Mouse (Mus musculus): ENCODE data around the gene Nfib. TPM values are rescaled to one million over a fixed set of nuclear protein-coding genes. Genes with fewer than 3 reads are reported as not detected.
A peak's percentile ranks its signal among the peaks of the same experiment; 100 is the strongest.

Nfib gene
- polyA plus RNA-seq, 1 experiment = 7.7 TPM

DNA sequence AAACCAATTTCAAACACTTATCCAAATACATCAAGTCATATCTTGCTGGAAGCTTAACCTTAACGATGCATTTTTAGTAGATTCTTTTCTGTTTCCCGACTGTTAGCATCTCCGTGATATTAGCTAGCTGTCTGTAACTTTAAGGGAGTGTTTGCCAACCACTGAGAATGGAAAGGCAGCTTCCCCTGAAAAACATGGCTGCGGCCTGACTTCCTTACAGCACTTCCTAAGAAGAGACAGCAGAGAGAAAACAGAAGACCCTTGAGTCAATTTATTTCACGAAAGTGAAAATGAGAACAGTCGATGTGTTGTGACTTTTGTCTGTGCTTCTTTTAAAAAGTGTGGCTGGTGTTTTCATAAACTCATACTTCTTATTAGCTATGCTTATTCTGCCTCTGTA, 222.3 kb downstream of the Nfib start:
- no peak overlapping the region for H3K4me3 ChIP-seq
- peak overlapping the region; percentile 68 for H3K4me2 ChIP-seq (ENCODE audit: low read depth)
- peaks cover 77% of the 10 kb centered on the region for H3K79me2 ChIP-seq (ENCODE audit: control insufficient read depth, insufficient read depth)
- H3K27me3 ChIP-seq (ENCODE audit: control insufficient read depth, insufficient read depth, insufficient read length) = no peaks in the 10 kb centered on the region
- H3K36me3 ChIP-seq (ENCODE audit: control insufficient read depth, insufficient read depth) = no peaks in the 10 kb centered on the region
- H3ac ChIP-seq (ENCODE audit: control insufficient read depth, insufficient read length) = no peak overlapping the region
- TF ChIP-seq MYOG (IDR thresholded peaks at IDR 0.05; ENCODE audit: control insufficient read depth in 1 of 3, insufficient read depth in 1 of 3, insufficient read length in 2 of 3, low read depth in 2 of 3) (no peak), TCF12 (IDR thresholded peaks at IDR 0.05; ENCODE audit: insufficient read depth, poor library complexity, severe bottlenecking) (no peak), REST (IDR thresholded peaks at IDR 0.05; ENCODE audit: insufficient read depth, insufficient read length) (no peak), MYOD1 (IDR thresholded peaks at IDR 0.05; ENCODE audit: control insufficient read depth in 1 of 3, insufficient read length in 2 of 3, low read depth in 2 of 3) (no peak), SRF (IDR thresholded peaks at IDR 0.05; ENCODE audit: control insufficient read depth, insufficient read length, low read depth) (no peak), POLR2AphosphoS2 (IDR thresholded peaks at IDR 0.05; ENCODE audit: insufficient read length, low read depth) (no peak), POLR2A (IDR thresholded peaks at IDR 0.05; ENCODE audit: insufficient read length, low read depth) (no peak), MAX (IDR thresholded peaks at IDR 0.05; ENCODE audit: low read depth) (no peak), E2F4 (IDR thresholded peaks at IDR 0.05; ENCODE audit: insufficient read depth) (no peak), USF1 (IDR thresholded peaks at IDR 0.05; ENCODE audit: low read depth) (no peak), TCF3 (IDR thresholded peaks at IDR 0.05; ENCODE audit: insufficient read length, low read depth) (no peak)

DNA sequence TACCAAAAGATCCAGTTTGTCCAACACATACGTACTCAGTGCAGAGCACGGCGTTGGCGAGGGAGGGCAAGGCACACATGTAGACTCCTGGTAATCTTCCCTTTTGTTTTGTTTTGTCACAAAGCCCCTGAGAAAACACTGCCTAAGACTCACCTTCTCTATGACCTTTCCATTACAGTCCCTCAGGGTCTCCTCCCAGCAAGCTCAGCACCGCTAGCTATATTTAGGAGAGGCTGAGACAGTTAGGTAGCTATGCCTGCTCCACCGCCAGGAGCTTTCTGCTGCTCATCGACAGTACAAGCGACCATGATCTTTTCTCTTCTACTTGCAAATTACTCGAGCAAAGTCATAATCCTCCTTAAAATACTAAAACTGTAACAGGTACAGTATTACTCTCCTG, 224.9 kb downstream of the Nfib start:
- H3K27me3 ChIP-seq (ENCODE audit: control insufficient read depth, insufficient read depth, insufficient read length) = no peaks in the 10 kb centered on the region
- H3K79me2 ChIP-seq (ENCODE audit: control insufficient read depth, insufficient read depth) = peaks cover 60% of the 10 kb centered on the region
- H3K4me2 ChIP-seq (ENCODE audit: low read depth) = no peak overlapping the region
- no peak overlapping the region for H3ac ChIP-seq (ENCODE audit: control insufficient read depth, insufficient read length)
- H3K36me3 ChIP-seq (ENCODE audit: control insufficient read depth, insufficient read depth) = no peaks in the 10 kb centered on the region
- TF ChIP-seq MYOD1 (IDR thresholded peaks at IDR 0.05; ENCODE audit: control insufficient read depth in 1 of 3, insufficient read length in 2 of 3, low read depth in 2 of 3) (no peak), TCF12 (IDR thresholded peaks at IDR 0.05; ENCODE audit: insufficient read depth, poor library complexity, severe bottlenecking) (no peak), POLR2A (IDR thresholded peaks at IDR 0.05; ENCODE audit: insufficient read length, low read depth) (no peak), SRF (IDR thresholded peaks at IDR 0.05; ENCODE audit: control insufficient read depth, insufficient read length, low read depth) (no peak), CEBPB (IDR thresholded peaks at IDR 0.05; ENCODE audit: insufficient read depth, poor library complexity, severe bottlenecking) (no peak)
- H3K4me3 ChIP-seq = no peak overlapping the region

DNA sequence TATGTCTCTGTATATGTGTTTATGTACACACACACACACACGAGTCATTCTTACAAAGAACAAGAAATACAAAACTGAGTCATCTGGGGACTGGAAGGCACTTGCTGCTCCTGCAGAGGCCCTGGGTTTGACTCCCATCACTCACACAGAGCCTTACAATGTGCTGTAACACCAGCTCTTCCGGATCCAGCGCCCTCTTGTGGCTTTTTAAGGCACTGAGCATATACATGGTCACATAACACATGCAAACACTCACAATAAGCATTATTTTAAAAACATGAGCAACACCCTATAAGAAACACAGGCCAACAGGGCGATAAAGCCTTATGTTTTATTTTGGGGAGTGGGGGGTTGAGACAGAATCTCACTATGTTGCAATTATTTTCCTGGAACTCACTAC, 226.2 kb downstream of the Nfib start:
- no peak overlapping the region for H3K4me3 ChIP-seq
- no peak for TF ChIP-seq USF1 (IDR thresholded peaks at IDR 0.05; ENCODE audit: low read depth)
- no peak for TF ChIP-seq MYOD1 (IDR thresholded peaks at IDR 0.05; ENCODE audit: control insufficient read depth in 1 of 3, insufficient read length in 2 of 3, low read depth in 2 of 3)
- no peak for TF ChIP-seq POLR2AphosphoS2 (IDR thresholded peaks at IDR 0.05; ENCODE audit: insufficient read length, low read depth)
- no peak for TF ChIP-seq TCF3 (IDR thresholded peaks at IDR 0.05; ENCODE audit: insufficient read length, low read depth)
- no peak for TF ChIP-seq MYOG (IDR thresholded peaks at IDR 0.05; ENCODE audit: control insufficient read depth in 1 of 3, insufficient read depth in 1 of 3, insufficient read length in 2 of 3, low read depth in 2 of 3)
- TF ChIP-seq MAX (IDR thresholded peaks at IDR 0.05; ENCODE audit: low read depth) = no peak
- TF ChIP-seq REST (IDR thresholded peaks at IDR 0.05; ENCODE audit: insufficient read depth, insufficient read length) = no peak
- TF ChIP-seq SRF (IDR thresholded peaks at IDR 0.05; ENCODE audit: control insufficient read depth, insufficient read length, low read depth) = no peak
- TF ChIP-seq TCF12 (IDR thresholded peaks at IDR 0.05; ENCODE audit: insufficient read depth, poor library complexity, severe bottlenecking) = no peak
- TF ChIP-seq E2F4 (IDR thresholded peaks at IDR 0.05; ENCODE audit: insufficient read depth) = no peak
- no peak for TF ChIP-seq CEBPB (IDR thresholded peaks at IDR 0.05; ENCODE audit: insufficient read depth, poor library complexity, severe bottlenecking)
- no peak for TF ChIP-seq POLR2A (IDR thresholded peaks at IDR 0.05; ENCODE audit: insufficient read length, low read depth)
- H3ac ChIP-seq (ENCODE audit: control insufficient read depth, insufficient read length) = no peak overlapping the region
- no peaks in the 10 kb centered on the region for H3K36me3 ChIP-seq (ENCODE audit: control insufficient read depth, insufficient read depth)
- peaks cover 51% of the 10 kb centered on the region for H3K79me2 ChIP-seq (ENCODE audit: control insufficient read depth, insufficient read depth)
- no peak overlapping the region for H3K4me2 ChIP-seq (ENCODE audit: low read depth)
- H3K27me3 ChIP-seq (ENCODE audit: control insufficient read depth, insufficient read depth, insufficient read length) = no peaks in the 10 kb centered on the region

DNA sequence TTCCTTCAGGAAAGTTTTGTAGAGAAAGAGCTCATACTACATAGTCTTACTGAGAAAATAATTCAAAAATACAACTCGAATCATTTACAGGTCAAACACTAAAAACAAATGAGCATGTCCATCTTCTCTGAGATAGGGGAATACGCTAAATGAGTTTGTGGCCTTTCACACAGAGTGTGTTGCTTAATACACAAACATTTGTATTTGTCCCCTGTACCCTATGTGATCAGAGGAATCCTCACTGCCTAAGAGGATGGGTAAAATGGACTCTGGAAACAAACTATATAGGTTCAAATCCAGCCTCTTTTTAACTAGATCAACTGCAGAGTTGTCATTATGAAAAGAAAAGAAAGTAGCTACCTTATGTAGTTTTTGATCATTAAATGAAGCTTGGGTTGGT, 227.8 kb downstream of the Nfib start:
- Histone ChIP-seq H3K27me3 (ENCODE audit: control insufficient read depth, insufficient read depth, insufficient read length) (no peaks in the 10 kb centered on the region), H3K36me3 (ENCODE audit: control insufficient read depth, insufficient read depth) (no peaks in the 10 kb centered on the region), H3K4me2 (ENCODE audit: low read depth) (no peak overlapping the region), H3K4me3 (no peak overlapping the region), H3ac (ENCODE audit: control insufficient read depth, insufficient read length) (no peak overlapping the region), H3K79me2 (ENCODE audit: control insufficient read depth, insufficient read depth) (peaks cover 44% of the 10 kb centered on the region)
- no peak for TF ChIP-seq TCF3 (IDR thresholded peaks at IDR 0.05; ENCODE audit: insufficient read length, low read depth)

DNA sequence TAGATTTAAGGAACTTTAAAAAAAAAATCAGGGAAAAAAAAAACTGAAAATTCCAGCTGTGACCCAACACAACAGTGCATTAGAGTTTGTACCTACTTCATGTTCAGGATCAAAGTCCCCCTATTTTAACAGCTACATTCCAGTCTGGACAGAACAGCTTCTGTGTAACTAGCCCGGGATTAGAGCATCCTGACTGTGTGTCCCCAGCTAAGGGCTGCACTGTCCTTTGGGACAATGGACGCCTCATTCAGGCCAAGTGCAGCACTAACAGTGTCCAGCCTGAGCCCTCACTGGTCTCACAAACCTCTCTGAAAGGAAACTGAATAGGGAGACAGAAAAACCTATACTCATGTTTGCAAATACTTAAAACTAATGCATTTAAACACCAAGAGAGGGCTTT, 229.1 kb downstream of the Nfib start:
- Histone ChIP-seq H3K27me3 (ENCODE audit: control insufficient read depth, insufficient read depth, insufficient read length) (no peaks in the 10 kb centered on the region), H3K36me3 (ENCODE audit: control insufficient read depth, insufficient read depth) (no peaks in the 10 kb centered on the region), H3K79me2 (ENCODE audit: control insufficient read depth, insufficient read depth) (peaks cover 51% of the 10 kb centered on the region), H3K4me2 (ENCODE audit: low read depth) (no peak overlapping the region), H3ac (ENCODE audit: control insufficient read depth, insufficient read length) (no peak overlapping the region), H3K4me3 (no peak overlapping the region)
- no peak for TF ChIP-seq REST (IDR thresholded peaks at IDR 0.05; ENCODE audit: insufficient read depth, insufficient read length)
- no peak for TF ChIP-seq USF1 (IDR thresholded peaks at IDR 0.05; ENCODE audit: low read depth)
- no peak for TF ChIP-seq POLR2AphosphoS2 (IDR thresholded peaks at IDR 0.05; ENCODE audit: insufficient read length, low read depth)
- no peak for TF ChIP-seq MYOG (IDR thresholded peaks at IDR 0.05; ENCODE audit: control insufficient read depth in 1 of 3, insufficient read depth in 1 of 3, insufficient read length in 2 of 3, low read depth in 2 of 3)
- no peak for TF ChIP-seq POLR2A (IDR thresholded peaks at IDR 0.05; ENCODE audit: insufficient read length, low read depth)
- no peak for TF ChIP-seq TCF12 (IDR thresholded peaks at IDR 0.05; ENCODE audit: insufficient read depth, poor library complexity, severe bottlenecking)
- no peak for TF ChIP-seq MAX (IDR thresholded peaks at IDR 0.05; ENCODE audit: low read depth)
- TF ChIP-seq MYOD1 (IDR thresholded peaks at IDR 0.05; ENCODE audit: control insufficient read depth in 1 of 3, insufficient read length in 2 of 3, low read depth in 2 of 3) = no peak
- TF ChIP-seq TCF3 (IDR thresholded peaks at IDR 0.05; ENCODE audit: insufficient read length, low read depth) = no peak
- TF ChIP-seq CEBPB (IDR thresholded peaks at IDR 0.05; ENCODE audit: insufficient read depth, poor library complexity, severe bottlenecking) = no peak
- no peak for TF ChIP-seq E2F4 (IDR thresholded peaks at IDR 0.05; ENCODE audit: insufficient read depth)

All from myocyte (in vitro differentiated cells).